Mouse (Mus musculus) urinary bladder, adult 18-20 months (tissue): Measurements from ENCODE around the gene Mbd6.

Experiments used
- DNase-seq, 2 experiments: peaks; one replicate each; pipeline ENCODE4 v3.0.0; 2022; ENCODE audit warnings: low spot score in 2 of 2, mixed read lengths in 2 of 2

The Mbd6 gene

GRCm38 (mm10) chr10:127287936-127288293 is 903 bp downstream of the Mbd6 start:
- peak in 1 of 2 experiments; percentile 26 for DNase-seq

GRCm38 (mm10) chr10:127287271-127287935 is 1.4 kb downstream of the Mbd6 start:
- DNase-seq, result no peak

- no peak for DNase-seq
Measured at GRCm38 (mm10) chr10:127286730-127287129, 2.1 kb downstream of the Mbd6 start.

- no peak for DNase-seq
Measured at GRCm38 (mm10) chr10:127286194-127286593, 2.6 kb downstream of the Mbd6 start.

GRCm38 (mm10) chr10:127285644-127286043 is 3.2 kb downstream of the Mbd6 start:
- no peak for DNase-seq

- no peak for DNase-seq
Measured at GRCm38 (mm10) chr10:127284724-127285500, 3.9 kb downstream of the Mbd6 start.

- no peak for DNase-seq
Measured at GRCm38 (mm10) chr10:127284105-127284622, 4.7 kb downstream of the Mbd6 start.

GRCm38 (mm10) chr10:127282620-127283215 is 6.1 kb downstream of the Mbd6 start:
- no peak for DNase-seq

- DNase-seq, result no peak
Measured at GRCm38 (mm10) chr10:127281316-127281715, 7.5 kb downstream of the Mbd6 start.

GRCm38 (mm10) chr10:127279730-127280129 is 9.1 kb downstream of the Mbd6 start:
- no peak for DNase-seq

GRCm38 (mm10) chr10:127274261-127275022 is 14.4 kb downstream of the Mbd6 start:
- DNase-seq, result no peak

- DNase-seq, result no peak
Measured at GRCm38 (mm10) chr10:127272371-127272770, 16.4 kb downstream of the Mbd6 start.

- no peak for DNase-seq
Measured at GRCm38 (mm10) chr10:127269884-127270283, 18.9 kb downstream of the Mbd6 start.

GRCm38 (mm10) chr10:127269036-127269435 is 19.8 kb downstream of the Mbd6 start:
- no peak for DNase-seq

- DNase-seq, result no peak
Measured at GRCm38 (mm10) chr10:127268401-127268800, 20.4 kb downstream of the Mbd6 start.

GRCm38 (mm10) chr10:127267318-127267717 is 21.5 kb downstream of the Mbd6 start:
- DNase-seq, result no peak

- peak; percentile 82 to 94 for DNase-seq
Measured at GRCm38 (mm10) chr10:127266112-127267091, 22.4 kb downstream of the Mbd6 start, which contains the start of gene Dctn2. Gene Dctn2 (plus strand): TSS chr10:127266368.

- DNase-seq, result no peak
Measured at GRCm38 (mm10) chr10:127265727-127266111, 23.1 kb downstream of the Mbd6 start.

- no peak for DNase-seq
Measured at GRCm38 (mm10) chr10:127264971-127265370, 23.8 kb downstream of the Mbd6 start.

- DNase-seq, result no peak
Measured at GRCm38 (mm10) chr10:127264336-127264735, 24.5 kb downstream of the Mbd6 start.

GRCm38 (mm10) chr10:127263631-127264030 is 25.2 kb downstream of the Mbd6 start:
- DNase-seq, result no peak
